Mouse (Mus musculus): ENCODE data around the gene Pacrg. TPM values are rescaled to one million over a fixed set of nuclear protein-coding genes. Genes with fewer than 3 reads are reported as not detected.
A peak's percentile ranks its signal among the peaks of the same experiment; 100 is the strongest.

Gene Pacrg
- total and polyA plus RNA-seq, 2 experiments from 2014 or later = 9.5 to 26.1 TPM

DNA sequence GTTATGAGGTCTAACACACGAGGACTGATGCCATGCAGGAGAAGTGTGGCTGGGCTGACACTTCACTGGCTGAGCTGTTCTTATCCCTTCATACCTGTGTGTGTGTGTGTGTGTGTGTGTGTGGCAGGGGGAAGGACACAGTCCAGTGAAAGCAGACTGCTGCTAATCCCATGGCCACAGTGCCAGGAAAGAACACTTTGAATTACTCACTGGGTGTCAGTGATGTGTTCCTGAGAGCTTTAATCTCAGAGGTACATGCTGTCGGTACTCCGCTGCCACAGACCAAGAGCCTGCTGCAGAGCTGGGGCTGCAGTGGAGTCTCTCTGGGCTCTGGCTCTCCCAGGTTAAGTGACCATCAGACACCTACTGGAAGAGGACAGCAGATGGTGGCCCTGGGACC lies 290.3 kb downstream of the Pacrg start:
- Histone ChIP-seq H3K9me3 (ENCODE audit: low read length) (no peaks in the 10 kb centered on the region), H3K4me2 (ENCODE audit: low read depth, low read length) (no peak overlapping the region), H3K9ac (replicated peaks; ENCODE audit: low read length) (no peak overlapping the region), H3K27me3 (ENCODE audit: insufficient read depth, low read length) (no peaks in the 10 kb centered on the region), H3K4me3 (ENCODE audit: low read length) (no peak overlapping the region), H3K4me1 (ENCODE audit: insufficient read depth, low read length) (no peaks in the 10 kb centered on the region), H3K36me3 (ENCODE audit: insufficient read depth, low read length) (no peaks in the 10 kb centered on the region), H3K27ac (no peak overlapping the region)
- no peak for TF ChIP-seq CTCF (IDR thresholded peaks at IDR 0.05; ENCODE audit: low read depth)
- WGBS = 77% methylated on average over 3 of the region's 3 CpGs
- no peak for DNase-seq (ENCODE audit: low spot score)
- ATAC-seq = no peak

DNA sequence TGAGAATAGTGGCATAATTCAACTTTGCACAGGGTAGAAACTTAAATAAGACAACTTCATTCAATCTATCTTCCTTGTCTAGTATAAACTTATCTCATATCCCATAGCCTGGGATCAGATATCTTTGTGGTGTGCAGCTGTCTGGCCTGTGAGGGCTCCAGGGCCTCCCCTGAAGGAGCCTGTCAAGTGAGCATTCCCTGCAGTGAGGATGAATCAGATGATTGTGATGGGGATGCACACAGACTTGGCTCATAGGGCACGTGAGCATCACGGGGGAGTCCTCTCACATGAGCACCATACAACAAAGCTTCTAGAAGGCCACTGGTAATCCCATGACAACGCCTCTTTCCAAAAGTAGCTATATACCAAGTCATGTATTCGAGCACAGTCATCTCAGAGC lies 291.1 kb downstream of the Pacrg start:
- H3K36me3 ChIP-seq (ENCODE audit: insufficient read depth, low read length) = no peaks in the 10 kb centered on the region
- H3K27me3 ChIP-seq (ENCODE audit: insufficient read depth, low read length) = no peaks in the 10 kb centered on the region
- no peak overlapping the region for H3K27ac ChIP-seq
- no peak for TF ChIP-seq CTCF (IDR thresholded peaks at IDR 0.05; ENCODE audit: low read depth)
- ATAC-seq (no peak), DNase-seq (ENCODE audit: low spot score) (no peak)
- no peak overlapping the region for H3K4me3 ChIP-seq (ENCODE audit: low read length)
- no peaks in the 10 kb centered on the region for H3K9me3 ChIP-seq (ENCODE audit: low read length)
- no peak overlapping the region for H3K9ac ChIP-seq (replicated peaks; ENCODE audit: low read length)
- 76% methylated on average over 4 of the region's 4 CpGs for WGBS
- H3K4me2 ChIP-seq (ENCODE audit: low read depth, low read length) = no peak overlapping the region
- H3K4me1 ChIP-seq (ENCODE audit: insufficient read depth, low read length) = no peaks in the 10 kb centered on the region

DNA sequence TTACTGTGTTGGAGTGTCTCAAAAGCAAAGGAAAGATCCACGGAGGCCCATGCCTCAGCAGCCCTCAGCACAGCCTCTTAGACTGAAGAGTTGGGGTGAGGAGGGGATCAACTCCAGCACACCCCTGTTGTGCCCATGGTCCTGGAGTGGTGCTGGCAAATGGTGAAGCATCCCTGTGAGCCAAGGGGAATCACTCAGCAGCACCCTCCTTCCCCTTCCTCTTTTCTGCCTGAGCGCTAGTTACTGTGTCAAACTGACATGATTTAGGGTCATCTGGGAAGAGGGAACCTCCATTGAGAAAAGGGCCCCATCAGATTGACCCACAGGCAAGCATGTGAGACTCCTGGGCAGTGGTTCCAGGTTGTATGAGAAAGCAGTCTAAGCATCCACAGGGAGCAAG lies 299.3 kb downstream of the Pacrg start:
- Histone ChIP-seq H3K9me3 (ENCODE audit: low read length) (no peaks in the 10 kb centered on the region), H3K27ac (no peak overlapping the region), H3K9ac (replicated peaks; ENCODE audit: low read length) (no peak overlapping the region), H3K4me2 (ENCODE audit: low read depth, low read length) (no peak overlapping the region), H3K27me3 (ENCODE audit: insufficient read depth, low read length) (no peaks in the 10 kb centered on the region), H3K4me1 (ENCODE audit: insufficient read depth, low read length) (no peaks in the 10 kb centered on the region), H3K36me3 (ENCODE audit: insufficient read depth, low read length) (no peaks in the 10 kb centered on the region), H3K4me3 (ENCODE audit: low read length) (no peak overlapping the region)
- TF ChIP-seq CTCF (IDR thresholded peaks at IDR 0.05; ENCODE audit: low read depth) = no peak
- DNase-seq (ENCODE audit: low spot score) (no peak), ATAC-seq (no peak)
- WGBS = 87% methylated on average over 2 of the region's 2 CpGs

DNA sequence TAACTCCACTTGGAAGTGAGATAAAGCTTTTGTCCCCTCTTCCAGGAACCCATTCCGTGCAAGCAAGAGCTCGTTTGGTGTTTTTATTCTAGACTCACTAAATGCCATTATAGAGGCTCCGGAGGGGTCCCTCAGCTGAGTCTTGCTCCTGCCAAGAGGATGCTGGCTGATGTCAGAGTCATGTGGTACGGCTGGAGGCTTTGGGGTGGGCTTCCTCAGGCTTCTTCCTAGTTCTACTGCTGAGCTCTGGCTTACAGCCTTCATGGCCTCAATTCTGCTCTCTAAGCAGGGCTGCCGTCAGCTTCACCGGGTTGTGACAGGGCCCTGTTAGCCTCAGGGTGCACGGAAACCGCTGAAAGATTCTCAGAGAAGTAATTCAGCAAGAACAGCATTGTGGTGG lies 305.9 kb downstream of the Pacrg start:
- 25% methylated on average over 8 of the region's 8 CpGs for WGBS
- no peaks in the 10 kb centered on the region for H3K36me3 ChIP-seq (ENCODE audit: insufficient read depth, low read length)
- no peak overlapping the region for H3K4me2 ChIP-seq (ENCODE audit: low read depth, low read length)
- no peaks in the 10 kb centered on the region for H3K9me3 ChIP-seq (ENCODE audit: low read length)
- peak; percentile 66 for DNase-seq (ENCODE audit: low spot score)
- H3K4me3 ChIP-seq (ENCODE audit: low read length) = no peak overlapping the region
- ATAC-seq = peak; percentile 81
- 0 out of 2 replicates have a peak, but pooled peaks cover 3% of the 10 kb centered on the region for H3K4me1 ChIP-seq (ENCODE audit: insufficient read depth, low read length)
- H3K27ac ChIP-seq = peak overlapping the region; percentile 56; the same call in 1 of the 2 replicates
- no peak for TF ChIP-seq CTCF (IDR thresholded peaks at IDR 0.05; ENCODE audit: low read depth)
- no peaks in the 10 kb centered on the region for H3K27me3 ChIP-seq (ENCODE audit: insufficient read depth, low read length)
- no peak overlapping the region for H3K9ac ChIP-seq (replicated peaks; ENCODE audit: low read length)

DNA sequence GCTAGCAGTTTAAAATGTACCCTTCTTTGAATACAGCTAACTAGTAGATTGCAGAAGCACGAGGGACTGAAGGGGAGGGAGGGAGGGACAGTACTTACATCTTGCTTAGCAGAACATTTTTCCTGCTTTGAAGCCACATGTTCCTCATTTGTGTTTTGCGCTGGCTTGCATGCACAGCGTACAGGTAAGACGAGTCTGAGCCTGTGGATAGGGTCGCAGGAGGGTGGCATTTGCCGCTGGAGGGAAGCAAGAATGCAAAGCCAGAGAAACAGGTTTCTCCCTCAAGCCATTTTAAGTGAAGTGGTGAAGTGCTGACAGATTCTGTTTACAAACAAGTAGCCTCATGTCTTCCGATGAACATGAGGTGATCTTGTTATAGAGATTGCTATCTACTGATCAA lies 306.6 kb downstream of the Pacrg start:
- no peaks in the 10 kb centered on the region for H3K36me3 ChIP-seq (ENCODE audit: insufficient read depth, low read length)

DNA sequence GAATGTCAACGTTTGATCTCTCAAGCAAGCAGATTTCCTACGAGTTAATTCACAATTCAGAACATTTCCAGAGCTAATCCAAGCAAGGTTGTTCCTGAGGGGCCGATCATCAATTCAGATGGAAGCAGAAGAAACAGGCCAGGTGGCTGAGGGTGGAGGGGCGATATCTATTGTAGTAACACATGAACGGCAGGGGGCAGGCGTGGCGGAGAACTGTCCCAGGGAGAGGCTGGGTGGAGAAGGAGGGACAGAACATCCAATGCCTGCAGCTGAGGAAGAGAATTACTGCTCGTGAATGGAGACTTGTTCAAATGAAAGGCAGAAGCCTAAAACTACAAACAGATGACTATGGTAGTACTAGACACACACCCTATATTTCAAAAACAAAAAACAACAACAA lies 309.1 kb downstream of the Pacrg start:
- no peak overlapping the region for H3K4me2 ChIP-seq (ENCODE audit: low read depth, low read length)
- H3K9me3 ChIP-seq (ENCODE audit: low read length) = no peaks in the 10 kb centered on the region
- no peak for ATAC-seq
- TF ChIP-seq CTCF (IDR thresholded peaks at IDR 0.05; ENCODE audit: low read depth) = peak; percentile 53
- no peaks in the 10 kb centered on the region for H3K36me3 ChIP-seq (ENCODE audit: insufficient read depth, low read length)
- 0 out of 2 replicates have a peak, but pooled peaks cover 6% of the 10 kb centered on the region for H3K4me1 ChIP-seq (ENCODE audit: insufficient read depth, low read length)
- no peak overlapping the region for H3K9ac ChIP-seq (replicated peaks; ENCODE audit: low read length)
- peak; percentile 51 for DNase-seq (ENCODE audit: low spot score)
- WGBS = 30% methylated on average over 8 of the region's 8 CpGs
- H3K27ac ChIP-seq = no peak overlapping the region
- no peaks in the 10 kb centered on the region for H3K27me3 ChIP-seq (ENCODE audit: insufficient read depth, low read length)
- no peak overlapping the region for H3K4me3 ChIP-seq (ENCODE audit: low read length)

More for the DNA sequence above, 306.6 kb downstream of the Pacrg start:
- no peak overlapping the region for H3K27ac ChIP-seq
- H3K9ac ChIP-seq (replicated peaks; ENCODE audit: low read length) = no peak overlapping the region
- no peak overlapping the region for H3K4me3 ChIP-seq (ENCODE audit: low read length)
- H3K9me3 ChIP-seq (ENCODE audit: low read length) = no peaks in the 10 kb centered on the region
- no peak for TF ChIP-seq CTCF (IDR thresholded peaks at IDR 0.05; ENCODE audit: low read depth)
- WGBS = 84% methylated on average over 7 of the region's 7 CpGs
- 0 out of 2 replicates have a peak, but pooled peaks cover 3% of the 10 kb centered on the region for H3K4me1 ChIP-seq (ENCODE audit: insufficient read depth, low read length)
- H3K27me3 ChIP-seq (ENCODE audit: insufficient read depth, low read length) = no peaks in the 10 kb centered on the region
- DNase-seq (ENCODE audit: low spot score) (no peak), ATAC-seq (no peak)
- H3K4me2 ChIP-seq (ENCODE audit: low read depth, low read length) = no peak overlapping the region

DNA sequence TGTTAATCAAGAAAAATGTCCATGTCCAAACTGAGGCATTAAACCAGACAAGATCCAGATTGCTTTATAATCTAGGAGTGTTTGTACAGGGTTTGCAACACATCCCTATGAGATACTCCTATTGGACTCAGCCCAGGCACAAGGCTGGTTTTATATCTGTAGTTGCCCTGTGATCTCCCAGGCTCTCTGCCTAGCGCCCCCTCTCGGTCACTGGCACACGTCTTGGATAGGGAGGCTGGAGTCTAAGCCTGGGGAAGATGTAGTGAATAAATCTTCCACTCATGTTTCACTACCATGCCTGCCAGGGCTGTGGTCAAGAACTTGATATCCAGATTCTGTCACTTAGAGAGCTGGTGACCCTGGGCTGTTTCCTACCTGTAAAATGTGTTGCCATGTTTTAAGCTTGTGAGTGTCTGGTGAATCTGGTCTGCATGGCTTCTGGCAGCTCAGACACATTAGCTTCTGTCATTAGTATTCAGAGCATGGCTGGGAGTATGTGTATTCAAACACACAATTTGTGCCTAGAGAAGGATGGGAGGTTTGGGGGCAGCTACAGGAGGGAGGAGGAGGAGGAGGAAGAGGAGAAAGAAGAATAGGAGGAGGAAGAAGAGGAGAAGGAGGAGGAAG lies 310.7 kb downstream of the Pacrg start:
- no peaks in the 10 kb centered on the region for H3K9me3 ChIP-seq (ENCODE audit: low read length)
- H3K9ac ChIP-seq (replicated peaks; ENCODE audit: low read length) = no peak overlapping the region
- no peak for DNase-seq (ENCODE audit: low spot score)
- 0 out of 2 replicates have a peak, but pooled peaks cover 6% of the 10 kb centered on the region for H3K4me1 ChIP-seq (ENCODE audit: insufficient read depth, low read length)
- no peaks in the 10 kb centered on the region for H3K36me3 ChIP-seq (ENCODE audit: insufficient read depth, low read length)
- no peak overlapping the region for H3K4me3 ChIP-seq (ENCODE audit: low read length)
- 76% methylated on average over 3 of the region's 3 CpGs for WGBS
- H3K27me3 ChIP-seq (ENCODE audit: insufficient read depth, low read length) = no peaks in the 10 kb centered on the region
- H3K27ac ChIP-seq = no peak overlapping the region
- no peak overlapping the region for H3K4me2 ChIP-seq (ENCODE audit: low read depth, low read length)
- ATAC-seq = no peak
- peak; percentile 27; the same call in 1 of the 2 replicates for TF ChIP-seq CTCF (IDR thresholded peaks at IDR 0.05; ENCODE audit: low read depth)

All from hindbrain, postnatal 0 days (tissue).